Mouse (Mus musculus) midbrain, postnatal 0 days (tissue): ENCODE results near the gene Tubb4b. TPM values are rescaled to one million over a fixed set of nuclear protein-coding genes. Genes with fewer than 3 reads are reported as not detected.

Experiments
- ATAC-seq: fragments of 200-750 bp; cut with Nextera tagmentation; 2 replicates; pipeline ENCODE4 v1.8.0; 2017; ENCODE audit warnings: moderate number of reproducible peaks, mild to moderate bottlenecking, moderate TSS enrichment, moderate library complexity; ENCODE audit not compliant: low FRiP score
- DNase-seq: peaks from one replicate; pipeline ENCODE4 v3.0.0-alpha.2; 2015; ENCODE audit warnings: low spot score
- H3K27ac ChIP-seq: fragments of 300-500 bp; sonication (generic); 2 replicates; pipeline ENCODE4 v1.5.1; 2014; ENCODE audit warnings: low read depth, mild to moderate bottlenecking, low read length, mixed read lengths
- H3K27me3 ChIP-seq: fragments of 300-500 bp; sonication (generic); 2 replicates; pipeline ENCODE4 v1.6.1; 2014; ENCODE audit warnings: low read length, control low read depth, mixed read lengths; ENCODE audit not compliant: insufficient read depth
- H3K36me3 ChIP-seq: fragments of 300-500 bp; sonication (generic); 2 replicates; pipeline ENCODE4 v1.6.1; 2014; ENCODE audit warnings: low read length, control low read depth, mixed read lengths; ENCODE audit not compliant: insufficient read depth
- H3K4me1 ChIP-seq: fragments of 300-500 bp; sonication (generic); 2 replicates; pipeline ENCODE4 v1.6.1; 2014; ENCODE audit warnings: mild to moderate bottlenecking, control low read depth, antibody characterized with exemption, low read length, mixed read lengths; ENCODE audit not compliant: insufficient read depth
- H3K4me2 ChIP-seq: fragments of 300-500 bp; sonication (generic); 2 replicates; pipeline ENCODE4 v1.6.1; 2014; ENCODE audit warnings: low read depth, mild to moderate bottlenecking, low read length, mixed read lengths; ENCODE audit not compliant: poor library complexity, severe bottlenecking
- H3K4me3 ChIP-seq: fragments of 300-500 bp; sonication (generic); 2 replicates; pipeline ENCODE4 v1.5.1; 2014; ENCODE audit warnings: low read depth, mild to moderate bottlenecking, low read length, moderate library complexity
- H3K9ac ChIP-seq: fragments of 300-500 bp; sonication (generic); replicated peaks from 2 replicates; pipeline ENCODE4 v1.6.1; 2014; ENCODE audit warnings: mild to moderate bottlenecking, low read length, moderate library complexity, mixed read lengths; ENCODE audit not compliant: poor library complexity, severe bottlenecking
- H3K9me3 ChIP-seq: fragments of 300-500 bp; sonication (generic); 2 replicates; pipeline ENCODE4 v1.6.1; 2016; ENCODE audit warnings: low read length, control low read depth
- CTCF ChIP-seq: IDR thresholded peaks from 2 replicates; pipeline ENCODE4 v1.5.1; 2016; ENCODE audit warnings: antibody characterized with exemption, mild to moderate bottlenecking
- WGBS: fragments of 180-500 bp; shearing (Covaris S2); extraction: QIAGEN DNeasy Blood & Tissue Kit; methylation state at CpG from one replicate; pipeline ENCODE4 v1.1.7; 2014; 5-methylcytosine and 5-hydroxymethylcytosine counted together
- polyA plus RNA-seq: library from polyadenylated mRNA; unstranded; fragments of >200 nt; fragmentation: Nextera tagmentation; extraction: Ambion mirVana; gene quantifications from 2 replicates; pipeline ENCODE4 v1.2.1, GENCODE M21; 2015
- total RNA-seq: library from RNA; depleted of rRNA; stranded (reverse); fragments of >200 nt; gene quantifications from 2 replicates; pipeline ENCODE4 v1.2.3, GENCODE M21; 2014

The Tubb4b gene
- total and polyA plus RNA-seq, 2 experiments from 2014 or later = 461 to 625 TPM

GRCm38 (mm10) chr2:25226864-25227263 is 2.4 kb upstream of the Tubb4b start:
- no peak overlapping the region for H3K27ac ChIP-seq
- DNase-seq (no peak), ATAC-seq (no peak)
- TF ChIP-seq CTCF = no peak
- H3K4me2 ChIP-seq = no peak overlapping the region
- WGBS = 79% methylated on average over 5 of the region's 5 CpGs
- no peaks in the 10 kb centered on the region for H3K27me3 ChIP-seq
- H3K9me3 ChIP-seq = no peaks in the 10 kb centered on the region
- no peak overlapping the region for H3K4me3 ChIP-seq
- no peak overlapping the region for H3K9ac ChIP-seq
- H3K4me1 ChIP-seq = peaks cover 6% of the 10 kb centered on the region; the same call in 1 of the 2 replicates
- peaks cover 1% of the 10 kb centered on the region; the same call in 1 of the 2 replicates for H3K36me3 ChIP-seq

GRCm38 (mm10) chr2:25225811-25226379 is 1.4 kb upstream of the Tubb4b start:
- Histone ChIP-seq H3K9me3 (no peaks in the 10 kb centered on the region), H3K27me3 (no peaks in the 10 kb centered on the region), H3K27ac (peak overlapping the region; percentile 87; the same call in 1 of the 2 replicates), H3K4me2 (no peak overlapping the region), H3K4me3 (peak overlapping the region; percentile 85; the same call in 1 of the 2 replicates), H3K4me1 (peaks cover 6% of the 10 kb centered on the region; the same call in 1 of the 2 replicates), H3K9ac (no peak overlapping the region), H3K36me3 (peaks cover 6% of the 10 kb centered on the region; the same call in 1 of the 2 replicates)
- TF ChIP-seq CTCF = no peak
- DNase-seq (no peak), ATAC-seq (no peak)
- WGBS = 62% methylated on average over 8 of the region's 8 CpGs

- peaks cover 6% of the 10 kb centered on the region; the same call in 1 of the 2 replicates for H3K36me3 ChIP-seq
- H3K9ac ChIP-seq = peak overlapping the region; percentile 55
- H3K27ac ChIP-seq = peak overlapping the region; percentile 87
- no peaks in the 10 kb centered on the region for H3K27me3 ChIP-seq
- 2% methylated on average over 41 of the region's 41 CpGs for WGBS
- ATAC-seq = peak; percentile 97
- DNase-seq = peak; percentile 100
- H3K9me3 ChIP-seq = no peaks in the 10 kb centered on the region
- peaks cover 6% of the 10 kb centered on the region; the same call in 1 of the 2 replicates for H3K4me1 ChIP-seq
- H3K4me3 ChIP-seq = peak overlapping the region; percentile 85
- peak overlapping the region; percentile 61 for H3K4me2 ChIP-seq
- TF ChIP-seq CTCF = peak; percentile 26; the same call in 1 of the 2 replicates
Measured at GRCm38 (mm10) chr2:25224766-25225752, 557 bp upstream of the Tubb4b start.

- ATAC-seq (peak; percentile 6; the same call in 1 of the 2 replicates), DNase-seq (peak; percentile 52)
- no peak for TF ChIP-seq CTCF
- peak overlapping the region; percentile 85 for H3K4me3 ChIP-seq
- H3K4me1 ChIP-seq = peaks cover 6% of the 10 kb centered on the region; the same call in 1 of the 2 replicates
- no peaks in the 10 kb centered on the region for H3K9me3 ChIP-seq
- H3K27me3 ChIP-seq = no peaks in the 10 kb centered on the region
- peak overlapping the region; percentile 86 for H3K4me2 ChIP-seq
- WGBS = 2% methylated on average over 51 of the region's 53 CpGs
- peak overlapping the region; percentile 85 for H3K27ac ChIP-seq
- peaks cover 6% of the 10 kb centered on the region; the same call in 1 of the 2 replicates for H3K36me3 ChIP-seq
- H3K9ac ChIP-seq = peak overlapping the region; percentile 89
Measured at GRCm38 (mm10) chr2:25223681-25224491, 616 bp downstream of the Tubb4b start.

- H3K4me1 ChIP-seq = peaks cover 6% of the 10 kb centered on the region; the same call in 1 of the 2 replicates
- H3K9me3 ChIP-seq = no peaks in the 10 kb centered on the region
- ATAC-seq = no peak
- WGBS = 72% methylated on average over 5 of the region's 5 CpGs
- no peak overlapping the region for H3K27ac ChIP-seq
- no peaks in the 10 kb centered on the region for H3K27me3 ChIP-seq
- DNase-seq = no peak
- H3K4me3 ChIP-seq = no peak overlapping the region
- no peak overlapping the region for H3K4me2 ChIP-seq
- TF ChIP-seq CTCF = no peak
- peaks cover 6% of the 10 kb centered on the region; the same call in 1 of the 2 replicates for H3K36me3 ChIP-seq
- H3K9ac ChIP-seq = no peak overlapping the region
Measured at GRCm38 (mm10) chr2:25221331-25221772, 3.1 kb downstream of the Tubb4b start.
